ENCODE assay signal across 16 mouse cellular contexts in the genomic region with DNA sequence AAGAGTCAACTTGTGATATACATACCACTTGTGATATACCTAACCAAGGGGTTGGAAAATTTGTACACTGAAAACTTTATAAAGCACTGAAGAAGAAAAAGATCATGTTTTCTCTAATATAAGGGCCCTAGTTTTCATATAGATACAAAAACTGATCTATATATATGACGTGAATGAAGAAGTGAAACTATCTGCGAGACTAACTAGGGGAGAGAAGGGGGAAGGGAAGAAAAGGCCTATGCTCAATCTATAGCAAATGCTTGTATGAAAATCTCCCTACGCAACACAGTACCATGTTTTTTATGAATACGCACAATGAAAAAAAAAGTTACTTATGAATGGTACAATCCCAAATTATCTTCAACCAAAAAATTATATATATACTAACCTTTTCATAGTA.
"Had no signal": no experiment of that assay in that cellular context is flagged by ENCODE, and none has a peak within 500 bp of the region (broad histone marks: within the 10 kb centered on the region; RNA-seq: fewer than 3 reads in every experiment).

No protein-coding gene starts in this region.

- DNase-seq: retina, postnatal 1 day; right cerebral cortex, adult 18-20 months; right cerebral cortex, postnatal 14 days; right cerebral cortex, postnatal 25 days; right cerebral cortex, postnatal 4 days; spleen, adult 18-20 months; thymus, adult 18-20 months; thymus, adult 2 months; thymus, postnatal 14 days; thymus, postnatal 25 days; thymus, postnatal 36 days; thymus, postnatal 4 days had no signal

- H3K36me3 ChIP-seq: neural tube, embryonic 12.5 days; neural tube, embryonic 15.5 days; stomach, embryonic 15.5 days had no signal

- H3K27me3 ChIP-seq: neural tube, embryonic 12.5 days; neural tube, embryonic 13.5 days; neural tube, embryonic 15.5 days; stomach, embryonic 15.5 days had no signal
